Mouse (Mus musculus): ENCODE data around the gene Plbd1. TPM values are rescaled to one million over a fixed set of nuclear protein-coding genes. Genes with fewer than 3 reads are reported as not detected.
A peak's percentile ranks its signal among the peaks of the same experiment; 100 is the strongest.

Gene Plbd1
- total and polyA plus RNA-seq, 3 experiments, result 28.4 to 53.5 (median 48.8) TPM

DNA sequence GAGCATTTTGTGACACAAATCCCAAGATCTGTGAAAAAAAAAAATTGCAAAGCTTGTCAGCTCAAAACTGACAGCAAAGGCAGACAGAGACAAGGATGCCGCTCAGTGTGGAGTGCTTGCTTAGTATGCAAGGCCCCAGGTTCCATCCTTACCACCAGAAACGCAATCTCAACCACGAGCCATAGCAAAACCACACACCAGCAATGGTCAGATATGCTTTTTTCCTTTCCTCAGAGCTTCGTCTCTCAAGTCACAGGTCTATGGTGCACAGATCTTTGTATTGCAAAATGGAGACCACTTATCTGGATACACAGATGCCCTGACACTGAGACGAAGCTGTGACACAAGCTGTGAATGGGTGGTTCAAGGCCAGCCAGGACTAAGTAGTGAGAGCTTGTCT, 28.8 kb upstream of the Plbd1 start:
- Histone ChIP-seq H3K27ac (no peak overlapping the region), H3K4me3 (no peak overlapping the region), H3K4me1 (ENCODE audit: control insufficient read depth, insufficient read depth, low read length) (no peaks in the 10 kb centered on the region), H3K36me3 (ENCODE audit: control insufficient read depth, insufficient read depth, low read length) (no peaks in the 10 kb centered on the region), H3K79me2 (replicated peaks; ENCODE audit: control insufficient read depth, insufficient read depth, low read length) (no peaks in the 10 kb centered on the region), H3K9ac (ENCODE audit: low read depth, low read length) (no peak overlapping the region), H3K27me3 (ENCODE audit: control insufficient read depth, insufficient read depth, low read length) (no peaks in the 10 kb centered on the region)
- 87% methylated on average over 5 of the region's 5 CpGs for WGBS
- TF ChIP-seq CTCF (IDR thresholded peaks at IDR 0.05) (no peak), POLR2A (IDR thresholded peaks at IDR 0.05; ENCODE audit: insufficient read depth, low read depth, low read length) (no peak), EP300 (IDR thresholded peaks at IDR 0.05; ENCODE audit: insufficient read depth, low read depth, low read length) (no peak)
- no peak for DNase-seq
- intact Hi-C loops (cut with DNase I), result no loop called here

DNA sequence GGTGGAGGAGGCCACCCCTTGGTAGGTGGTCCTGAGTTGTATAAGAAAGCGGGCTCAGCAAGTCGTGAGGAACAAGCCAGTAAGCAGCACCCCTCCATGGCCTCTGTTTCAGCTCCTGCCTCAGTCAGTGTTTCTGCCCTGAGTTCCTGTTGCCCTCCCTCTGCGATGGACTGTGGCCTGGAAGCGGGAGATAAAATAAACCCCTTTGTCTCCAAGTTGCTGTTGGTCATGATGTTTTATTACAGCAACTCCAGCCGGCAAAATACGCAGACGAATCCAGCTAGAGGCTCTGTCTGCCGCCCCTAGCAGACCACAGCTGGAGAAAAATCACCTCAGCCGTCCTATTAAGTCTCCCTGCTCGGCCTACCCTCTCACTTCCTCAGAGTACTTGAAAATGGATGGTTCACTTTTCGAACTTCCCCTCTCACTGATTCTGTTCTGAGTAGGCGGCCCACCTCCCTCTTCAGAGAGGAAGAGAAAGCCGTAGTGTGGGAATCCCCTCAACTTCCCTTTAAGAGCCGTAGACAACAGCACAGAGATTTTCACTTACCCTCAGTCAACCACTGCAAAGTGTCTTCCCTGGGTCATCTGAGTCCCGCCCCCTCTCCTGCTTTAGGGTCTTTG, 28.2 kb upstream of the Plbd1 start:
- Histone ChIP-seq H3K27me3 (ENCODE audit: control insufficient read depth, insufficient read depth, low read length) (no peaks in the 10 kb centered on the region), H3K4me1 (ENCODE audit: control insufficient read depth, insufficient read depth, low read length) (no peaks in the 10 kb centered on the region), H3K27ac (no peak overlapping the region), H3K36me3 (ENCODE audit: control insufficient read depth, insufficient read depth, low read length) (no peaks in the 10 kb centered on the region), H3K4me3 (no peak overlapping the region), H3K9ac (ENCODE audit: low read depth, low read length) (no peak overlapping the region), H3K79me2 (replicated peaks; ENCODE audit: control insufficient read depth, insufficient read depth, low read length) (no peaks in the 10 kb centered on the region)
- TF ChIP-seq EP300 (IDR thresholded peaks at IDR 0.05; ENCODE audit: insufficient read depth, low read depth, low read length), result no peak
- WGBS, result 59% methylated on average over 15 of the region's 15 CpGs
- intact Hi-C loops (cut with DNase I), result no loop called here
- peak in 1 of 2 experiments; percentile 57 for DNase-seq

DNA sequence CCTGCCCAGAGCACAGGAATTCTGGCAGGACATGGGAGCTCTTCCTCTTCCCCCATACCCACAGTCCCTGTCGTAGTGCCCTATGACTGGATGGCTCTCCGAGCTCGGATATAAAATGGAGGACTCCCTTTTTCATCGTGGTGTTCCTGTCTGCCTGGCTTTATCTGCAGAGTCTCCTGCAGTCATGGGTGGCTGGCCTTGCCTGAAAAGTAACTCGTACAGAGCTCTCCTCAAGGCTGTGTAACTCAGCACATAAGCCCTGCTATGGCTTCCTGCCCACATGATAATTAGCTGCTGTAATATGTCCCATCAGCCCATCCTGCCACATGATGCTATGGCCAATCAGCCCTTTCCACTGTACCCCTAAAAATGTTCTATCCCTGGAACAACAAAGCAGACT, 23.7 kb upstream of the Plbd1 start:
- H3K4me3 ChIP-seq, result no peak overlapping the region

DNA sequence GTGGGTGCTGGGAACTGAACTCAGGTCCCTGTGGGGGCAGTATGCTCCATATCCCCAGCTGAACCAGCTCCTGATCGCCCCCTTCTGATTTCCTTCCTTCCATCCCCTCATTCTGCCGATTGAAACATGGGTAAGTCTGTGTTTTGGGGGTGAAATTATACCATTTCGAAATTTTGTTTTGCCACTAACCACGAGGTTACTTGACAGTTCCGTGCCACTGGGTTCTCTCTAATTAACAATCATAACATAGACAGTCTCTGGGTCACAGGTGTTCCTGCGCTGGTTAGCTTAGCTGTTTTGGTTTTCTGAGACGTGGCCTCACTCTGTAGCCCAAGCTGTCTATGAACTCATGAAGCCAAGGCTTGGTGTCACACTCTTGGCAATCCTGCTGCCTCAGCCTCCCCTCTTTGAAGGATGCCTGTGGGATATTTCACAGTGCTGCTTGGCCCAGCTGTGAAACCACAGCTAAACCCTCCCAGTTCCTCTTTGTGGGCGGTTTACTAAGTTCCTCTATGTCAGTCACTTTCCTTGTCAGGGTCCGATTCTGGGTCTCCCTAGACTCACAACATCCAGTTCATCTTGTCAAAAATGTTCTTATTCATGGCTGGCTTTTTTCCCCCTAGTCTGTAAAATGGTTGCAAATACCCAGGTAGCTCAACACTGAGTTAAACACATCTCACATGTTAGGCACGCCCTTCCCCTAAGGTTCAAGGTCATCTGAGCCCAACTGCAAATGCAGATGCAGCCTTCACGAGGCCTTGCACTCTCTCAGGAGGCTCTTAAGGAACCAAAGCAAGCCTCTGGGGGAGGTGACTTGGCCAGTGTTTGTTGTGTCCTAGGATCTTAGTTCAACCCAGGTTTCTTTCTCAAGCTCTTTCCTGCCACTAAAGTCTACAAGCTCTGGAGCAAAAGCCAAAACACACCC, 21.9 kb upstream of the Plbd1 start:
- Histone ChIP-seq H3K4me1 (ENCODE audit: control insufficient read depth, insufficient read depth, low read length) (peaks cover 1% of the 10 kb centered on the region; the same call in 1 of the 2 replicates), H3K4me3 (no peak overlapping the region), H3K9ac (ENCODE audit: low read depth, low read length) (no peak overlapping the region), H3K79me2 (replicated peaks; ENCODE audit: control insufficient read depth, insufficient read depth, low read length) (no peaks in the 10 kb centered on the region), H3K27me3 (ENCODE audit: control insufficient read depth, insufficient read depth, low read length) (no peaks in the 10 kb centered on the region), H3K36me3 (ENCODE audit: control insufficient read depth, insufficient read depth, low read length) (no peaks in the 10 kb centered on the region), H3K27ac (no peak overlapping the region)
- DNase-seq, result peak; percentile 28 to 60
- no peak for TF ChIP-seq EP300 (IDR thresholded peaks at IDR 0.05; ENCODE audit: insufficient read depth, low read depth, low read length)
- TF ChIP-seq CTCF (IDR thresholded peaks at IDR 0.05), result no peak
- TF ChIP-seq POLR2A (IDR thresholded peaks at IDR 0.05; ENCODE audit: insufficient read depth, low read depth, low read length), result no peak
- 82% methylated on average over 11 of the region's 11 CpGs for WGBS
- intact Hi-C loops (cut with DNase I), result no loop called here

More for the DNA sequence above, 23.7 kb upstream of the Plbd1 start:
- WGBS, result 58% methylated on average over 5 of the region's 5 CpGs
- TF ChIP-seq POLR2A (IDR thresholded peaks at IDR 0.05; ENCODE audit: insufficient read depth, low read depth, low read length), result no peak
- no peak for TF ChIP-seq EP300 (IDR thresholded peaks at IDR 0.05; ENCODE audit: insufficient read depth, low read depth, low read length)
- TF ChIP-seq CTCF (IDR thresholded peaks at IDR 0.05), result no peak
- no peaks in the 10 kb centered on the region for H3K36me3 ChIP-seq (ENCODE audit: control insufficient read depth, insufficient read depth, low read length)
- DNase-seq, result no peak
- no peaks in the 10 kb centered on the region for H3K79me2 ChIP-seq (replicated peaks; ENCODE audit: control insufficient read depth, insufficient read depth, low read length)
- intact Hi-C loops (cut with DNase I), result no loop called here
- H3K27ac ChIP-seq, result no peak overlapping the region
- no peak overlapping the region for H3K9ac ChIP-seq (ENCODE audit: low read depth, low read length)
- peaks cover 1% of the 10 kb centered on the region; the same call in 1 of the 2 replicates for H3K4me1 ChIP-seq (ENCODE audit: control insufficient read depth, insufficient read depth, low read length)
- H3K27me3 ChIP-seq (ENCODE audit: control insufficient read depth, insufficient read depth, low read length), result no peaks in the 10 kb centered on the region

DNA sequence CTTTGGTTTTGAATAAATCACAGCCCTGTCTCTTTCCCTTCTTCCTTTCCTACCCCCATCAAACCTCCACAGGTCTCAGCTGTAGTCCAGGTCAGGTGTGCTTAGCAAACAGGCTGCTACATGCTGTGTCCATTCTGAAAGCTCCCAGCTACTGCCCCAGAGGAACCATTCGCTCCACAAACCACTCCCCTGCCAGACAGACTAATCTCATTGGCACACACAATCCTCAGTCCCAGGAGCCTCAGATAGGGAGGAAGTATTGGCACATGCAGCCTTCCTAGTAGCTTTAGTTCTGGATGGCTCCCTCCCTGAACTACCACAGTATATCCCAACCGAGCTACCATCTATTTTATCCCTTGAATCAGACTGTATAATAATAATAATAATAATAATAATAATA, 17.7 kb upstream of the Plbd1 start:
- 3% methylated on average over 2 of the region's 2 CpGs for WGBS
- TF ChIP-seq POLR2A (IDR thresholded peaks at IDR 0.05; ENCODE audit: insufficient read depth, low read depth, low read length), result no peak
- no peak for TF ChIP-seq CTCF (IDR thresholded peaks at IDR 0.05)
- no peak for TF ChIP-seq EP300 (IDR thresholded peaks at IDR 0.05; ENCODE audit: insufficient read depth, low read depth, low read length)
- H3K79me2 ChIP-seq (replicated peaks; ENCODE audit: control insufficient read depth, insufficient read depth, low read length), result no peaks in the 10 kb centered on the region
- no peak overlapping the region for H3K9ac ChIP-seq (ENCODE audit: low read depth, low read length)
- H3K4me1 ChIP-seq (ENCODE audit: control insufficient read depth, insufficient read depth, low read length), result peaks cover 1% of the 10 kb centered on the region; the same call in 1 of the 2 replicates
- no peak overlapping the region for H3K4me3 ChIP-seq
- H3K27me3 ChIP-seq (ENCODE audit: control insufficient read depth, insufficient read depth, low read length), result no peaks in the 10 kb centered on the region
- no peak overlapping the region for H3K27ac ChIP-seq
- H3K36me3 ChIP-seq (ENCODE audit: control insufficient read depth, insufficient read depth, low read length), result no peaks in the 10 kb centered on the region
- no peak for DNase-seq
- intact Hi-C loops (cut with DNase I), result no loop called here

DNA sequence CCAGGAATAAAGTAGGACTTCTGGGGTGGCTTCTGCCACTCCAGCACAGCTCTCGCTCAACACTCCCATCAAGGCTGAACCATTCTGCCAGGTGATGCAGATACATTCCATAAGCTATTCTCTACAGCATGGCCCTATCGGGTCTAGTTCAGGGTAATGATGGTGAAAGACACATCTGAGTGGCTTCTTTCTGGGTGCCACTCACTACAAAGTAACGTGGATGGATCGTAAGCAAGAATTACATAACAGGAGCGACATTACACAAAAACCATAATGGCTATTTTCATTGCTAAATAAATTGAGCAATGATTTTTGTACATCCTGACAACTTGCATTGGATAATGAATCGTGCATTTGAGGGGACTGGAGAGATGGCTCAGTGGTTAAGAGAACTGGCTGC, 13.2 kb upstream of the Plbd1 start:
- no peaks in the 10 kb centered on the region for H3K27me3 ChIP-seq (ENCODE audit: control insufficient read depth, insufficient read depth, low read length)
- TF ChIP-seq EP300 (IDR thresholded peaks at IDR 0.05; ENCODE audit: insufficient read depth, low read depth, low read length) (no peak), CTCF (IDR thresholded peaks at IDR 0.05) (no peak), POLR2A (IDR thresholded peaks at IDR 0.05; ENCODE audit: insufficient read depth, low read depth, low read length) (no peak)
- no peak overlapping the region for H3K27ac ChIP-seq
- no peaks in the 10 kb centered on the region for H3K4me1 ChIP-seq (ENCODE audit: control insufficient read depth, insufficient read depth, low read length)
- no peak overlapping the region for H3K9ac ChIP-seq (ENCODE audit: low read depth, low read length)
- H3K79me2 ChIP-seq (replicated peaks; ENCODE audit: control insufficient read depth, insufficient read depth, low read length), result no peaks in the 10 kb centered on the region
- DNase-seq, result no peak
- 94% methylated on average over 6 of the region's 6 CpGs for WGBS
- no peaks in the 10 kb centered on the region for H3K36me3 ChIP-seq (ENCODE audit: control insufficient read depth, insufficient read depth, low read length)
- H3K4me3 ChIP-seq, result no peak overlapping the region
- intact Hi-C loops (cut with DNase I), result no loop called here
